ENCODE assay signal across 10 mouse cellular contexts in the genomic region with DNA sequence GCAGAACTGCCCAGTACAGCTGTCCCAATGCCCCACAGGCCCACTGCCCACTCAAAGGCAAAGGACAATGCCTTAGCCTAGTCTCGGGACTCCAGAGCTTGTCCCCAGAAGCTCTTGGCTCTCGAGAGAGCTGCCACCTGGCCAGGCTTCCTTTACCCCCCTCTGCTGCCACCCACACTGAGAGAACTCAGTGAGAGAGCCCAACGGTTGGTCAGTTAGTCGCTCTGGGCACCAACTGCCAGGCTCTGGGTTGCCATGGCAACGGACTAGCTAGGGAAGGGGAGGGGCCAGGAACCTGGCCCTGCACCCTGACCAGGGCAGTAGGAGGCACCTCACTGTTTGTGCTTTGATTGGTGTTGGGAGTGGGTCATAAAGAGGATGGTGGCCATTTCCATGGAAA. TPM values are rescaled to one million over a fixed set of nuclear protein-coding genes. Genes with fewer than 3 reads are reported as not detected.
DNase-seq lines count a peak whose midpoint lies in the region; ATAC-seq and TF ChIP-seq lines count a peak whose summit lies in the region.
"Had no signal": no experiment of that assay in that cellular context is flagged by ENCODE, and none has a peak within 500 bp of the region (broad histone marks: within the 10 kb centered on the region; RNA-seq: fewer than 3 reads in every experiment).

No protein-coding gene starts in this region.

- no peak for TF ChIP-seq POLR2A in cerebellum, adult 2 months (IDR thresholded peaks at IDR 0.05; ENCODE audit: borderline replicate concordance, insufficient read depth, low read length)

- no peak overlapping the region for H3K4me3 ChIP-seq in cerebellum, adult 2 months (replicated peaks; ENCODE audit: insufficient read depth, low read depth, low read length)
- H3K4me3 ChIP-seq: embryonic facial prominence, embryonic 12.5 days; neural tube, embryonic 12.5 days had no signal

- no peaks in the 10 kb centered on the region for H3K27me3 ChIP-seq in cerebellum, adult 2 months (ENCODE audit: control insufficient read depth, insufficient read depth, low read length)

- H3K4me1 ChIP-seq in cerebellum, adult 2 months (ENCODE audit: control insufficient read depth, insufficient read depth, low read length), result no peaks in the 10 kb centered on the region

- TF ChIP-seq CTCF in cerebellum, adult 2 months (IDR thresholded peaks at IDR 0.05; ENCODE audit: borderline replicate concordance, insufficient read depth, low read depth, low read length), result no peak

- 7% methylated on average over 5 of the region's 5 CpGs for WGBS in cerebellum, adult 2 months

- DNase-seq in gastrocnemius, postnatal 10 days, result peak; percentile 40
- DNase-seq in gastrocnemius, postnatal 36 days, result no peak
- DNase-seq in 416B (ENCODE audit: low read depth), result peak; percentile 21
- DNase-seq in cerebellum, adult 2 months, result peak; percentile 40 to 60
- DNase-seq in left cerebral cortex, postnatal 4 days, result peak; percentile 87
- DNase-seq in retina, postnatal 7 days (ENCODE audit: low read depth, low spot score), result peak; percentile 57
- DNase-seq in natural killer cell, adult 2 months (ENCODE audit: low spot score in 2 of 2), result no peak

- intact Hi-C loops in gastrocnemius, postnatal 36 days (cut with DNase I), result no loop called here
- intact Hi-C loops in left cerebral cortex, postnatal 4 days (cut with DNase I), result no loop called here

- ATAC-seq in monocyte, adult 5-6 weeks (replicated peaks; ENCODE audit: insufficient number of reproducible peaks, low FRiP score, low TSS enrichment, poor library complexity, severe bottlenecking), result no peak

- no peak overlapping the region for H3K27ac ChIP-seq in cerebellum, adult 2 months (ENCODE audit: insufficient read depth, low read length)
- H3K27ac ChIP-seq: embryonic facial prominence, embryonic 12.5 days; neural tube, embryonic 12.5 days had no signal

RNA-seq across cellular contexts. Expression of a gene that starts 48.2 kb away (rescaled TPM):
- total RNA-seq in gastrocnemius, postnatal 10 days (2021), result under 1 TPM; 0.20 to 0.23 TPM
- under 1 TPM; 0.02 to 0.08 TPM for total RNA-seq in gastrocnemius, postnatal 36 days (2021)
- 18.0 and 20.6 TPM in 2 replicates for polyA plus RNA-seq in cerebellum, adult 2 months (2012; rRNA removed)
- total RNA-seq in left cerebral cortex, postnatal 4 days (2021), result 10 to 100 TPM; 79.2 to 81.2 TPM
- not detected in 3 replicates for total RNA-seq in monocyte, adult 5-6 weeks (2017)

Comparison
In these comparisons a context has a peak if more than half of its experiments do, and no peak if none do; other contexts are left out.
1. DNase-seq: peak in gastrocnemius, postnatal 10 days (single experiment), 416B (single experiment), cerebellum, adult 2 months (2 of 2), left cerebral cortex, postnatal 4 days (single experiment) and retina, postnatal 7 days (single experiment); none in gastrocnemius, postnatal 36 days (0 of 2) and natural killer cell, adult 2 months (0 of 2).
2. RNA of a gene that starts 48.2 kb away (total RNA-seq): 79.2 to 81.2 TPM in left cerebral cortex, postnatal 4 days; 0.20 to 0.23 TPM in gastrocnemius, postnatal 10 days, 0.02 to 0.08 TPM in gastrocnemius, postnatal 36 days and not detected in monocyte, adult 5-6 weeks; every median in the first group is over 10 times any median in the second.